Mouse (Mus musculus): ENCODE measurements at regions not wholly inside any gene's neighbourhood (a gene's known extent, or its start where the extent isn't known, plus 50 kb on each side); places are given as distances from the start of the nearest gene placed in this dataset.

DNA sequence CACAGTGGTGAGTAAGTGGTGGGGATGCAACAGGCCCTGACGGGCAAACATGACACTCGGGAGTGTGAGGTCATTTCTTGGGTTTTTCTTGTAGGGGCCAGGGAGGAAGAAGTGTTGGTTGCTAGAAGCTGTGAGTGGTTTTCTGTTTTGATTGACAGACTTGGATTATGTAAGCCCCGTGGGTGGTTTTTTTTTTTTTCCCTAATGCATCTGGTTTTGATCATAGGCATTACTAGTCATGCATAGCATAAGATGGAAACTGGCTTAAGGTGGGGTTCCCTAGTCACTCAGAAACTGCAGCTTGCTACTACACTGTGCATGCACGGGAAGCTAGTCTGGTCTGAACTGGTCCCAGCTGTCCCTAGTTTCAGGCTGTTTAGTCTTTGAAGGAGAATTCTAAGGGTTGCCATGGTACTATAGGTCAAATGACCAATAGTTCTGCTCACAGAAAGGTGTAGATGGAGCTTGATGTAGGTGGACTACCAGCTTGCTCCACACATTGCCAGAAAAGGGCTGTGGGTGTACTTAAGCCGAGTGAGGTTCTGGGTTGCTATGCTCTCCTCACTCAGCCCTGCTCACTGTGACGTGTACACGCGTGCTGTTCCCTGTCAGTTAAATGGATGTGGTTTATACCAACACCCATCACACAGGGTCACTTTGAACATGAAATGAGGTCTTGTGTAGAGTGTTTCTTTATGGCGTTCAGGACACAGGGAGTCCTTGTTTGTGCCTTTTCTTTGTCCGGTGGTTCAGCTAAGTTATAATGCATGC lies 301.9 kb downstream of the Fut8 start:
- peak; percentile 74 for ATAC-seq (ENCODE audit: insufficient number of reproducible peaks, insufficient read depth, low FRiP score, low TSS enrichment)

GRCm38 (mm10) chr12:77541051-77541765 lies 303.3 kb downstream of the Fut8 start:
- H3K4me2 ChIP-seq (replicated peaks), result no peak overlapping the region
- H3K9ac ChIP-seq, result no peak overlapping the region
- H3K27ac ChIP-seq, result no peak overlapping the region
- peaks cover 5% of the 10 kb centered on the region; the same call in 1 of the 2 replicates for H3K4me1 ChIP-seq
- no peaks in the 10 kb centered on the region for H3K27me3 ChIP-seq
- WGBS, result 88% methylated on average over 10 of the region's 10 CpGs
- no peak overlapping the region for H3K4me3 ChIP-seq
- no peak for ATAC-seq (ENCODE audit: insufficient number of reproducible peaks, insufficient read depth, low FRiP score, low TSS enrichment)
- no peaks in the 10 kb centered on the region for H3K36me3 ChIP-seq
- no peaks in the 10 kb centered on the region for H3K9me3 ChIP-seq

More for the DNA sequence above, 301.9 kb downstream of the Fut8 start:
- WGBS, result 58% methylated on average over 10 of the region's 10 CpGs
- Histone ChIP-seq H3K9ac (no peak overlapping the region), H3K4me3 (no peak overlapping the region), H3K4me2 (replicated peaks) (no peak overlapping the region), H3K9me3 (no peaks in the 10 kb centered on the region), H3K27me3 (no peaks in the 10 kb centered on the region), H3K36me3 (no peaks in the 10 kb centered on the region), H3K4me1 (peaks cover 5% of the 10 kb centered on the region; the same call in 1 of the 2 replicates), H3K27ac (0 out of 2 replicates have a peak overlapping the region, but pooled peaks have one; percentile 20)

GRCm38 (mm10) chr12:77541826-77542225 lies 303.9 kb downstream of the Fut8 start:
- Histone ChIP-seq H3K27me3 (no peaks in the 10 kb centered on the region), H3K27ac (no peak overlapping the region), H3K9ac (no peak overlapping the region), H3K4me3 (no peak overlapping the region), H3K4me2 (replicated peaks) (no peak overlapping the region), H3K36me3 (no peaks in the 10 kb centered on the region), H3K4me1 (peaks cover 5% of the 10 kb centered on the region; the same call in 1 of the 2 replicates), H3K9me3 (no peaks in the 10 kb centered on the region)
- 78% methylated on average over 4 of the region's 4 CpGs for WGBS
- ATAC-seq (ENCODE audit: insufficient number of reproducible peaks, insufficient read depth, low FRiP score, low TSS enrichment), result no peak

GRCm38 (mm10) chr12:77543651-77544050 lies 305.7 kb downstream of the Fut8 start:
- no peak overlapping the region for H3K4me3 ChIP-seq
- no peak overlapping the region for H3K9ac ChIP-seq
- no peaks in the 10 kb centered on the region for H3K9me3 ChIP-seq
- no peaks in the 10 kb centered on the region for H3K27me3 ChIP-seq
- WGBS, result 81% methylated on average over 6 of the region's 6 CpGs
- H3K27ac ChIP-seq, result no peak overlapping the region
- peaks cover 5% of the 10 kb centered on the region; the same call in 1 of the 2 replicates for H3K4me1 ChIP-seq
- ATAC-seq (ENCODE audit: insufficient number of reproducible peaks, insufficient read depth, low FRiP score, low TSS enrichment), result no peak
- no peaks in the 10 kb centered on the region for H3K36me3 ChIP-seq
- no peak overlapping the region for H3K4me2 ChIP-seq (replicated peaks)

GRCm38 (mm10) chr12:77546165-77546564 lies 308.2 kb downstream of the Fut8 start:
- H3K4me2 ChIP-seq (replicated peaks), result no peak overlapping the region
- H3K36me3 ChIP-seq, result no peaks in the 10 kb centered on the region
- H3K9ac ChIP-seq, result no peak overlapping the region
- no peaks in the 10 kb centered on the region for H3K4me1 ChIP-seq
- no peak overlapping the region for H3K27ac ChIP-seq
- ATAC-seq (ENCODE audit: insufficient number of reproducible peaks, insufficient read depth, low FRiP score, low TSS enrichment), result no peak
- H3K27me3 ChIP-seq, result no peaks in the 10 kb centered on the region
- no peak overlapping the region for H3K4me3 ChIP-seq
- 71% methylated on average over 2 of the region's 2 CpGs for WGBS
- no peaks in the 10 kb centered on the region for H3K9me3 ChIP-seq

GRCm38 (mm10) chr12:77568286-77568685 lies 330.4 kb downstream of the Fut8 start:
- Histone ChIP-seq H3K36me3 (no peaks in the 10 kb centered on the region), H3K9me3 (no peaks in the 10 kb centered on the region), H3K9ac (no peak overlapping the region), H3K4me2 (replicated peaks) (no peak overlapping the region), H3K4me3 (no peak overlapping the region), H3K27me3 (no peaks in the 10 kb centered on the region), H3K27ac (no peak overlapping the region), H3K4me1 (no peaks in the 10 kb centered on the region)
- WGBS, result 4% methylated on average over 3 of the region's 3 CpGs
- no peak for ATAC-seq (ENCODE audit: insufficient number of reproducible peaks, insufficient read depth, low FRiP score, low TSS enrichment)

GRCm38 (mm10) chr12:77570501-77570900 lies 332.6 kb downstream of the Fut8 start:
- no peaks in the 10 kb centered on the region for H3K4me1 ChIP-seq
- H3K36me3 ChIP-seq, result no peaks in the 10 kb centered on the region
- no peak overlapping the region for H3K27ac ChIP-seq
- no peak overlapping the region for H3K4me2 ChIP-seq (replicated peaks)
- no peak overlapping the region for H3K9ac ChIP-seq
- H3K27me3 ChIP-seq, result no peaks in the 10 kb centered on the region
- H3K9me3 ChIP-seq, result no peaks in the 10 kb centered on the region
- WGBS, result 73% methylated on average over 3 of the region's 3 CpGs
- no peak overlapping the region for H3K4me3 ChIP-seq
- no peak for ATAC-seq (ENCODE audit: insufficient number of reproducible peaks, insufficient read depth, low FRiP score, low TSS enrichment)

GRCm38 (mm10) chr12:77571071-77571470 lies 333.1 kb downstream of the Fut8 start:
- Histone ChIP-seq H3K27me3 (no peaks in the 10 kb centered on the region), H3K36me3 (no peaks in the 10 kb centered on the region), H3K4me1 (no peaks in the 10 kb centered on the region), H3K4me2 (replicated peaks) (no peak overlapping the region), H3K27ac (no peak overlapping the region), H3K9ac (no peak overlapping the region), H3K4me3 (no peak overlapping the region), H3K9me3 (no peaks in the 10 kb centered on the region)
- WGBS, result 77% methylated on average over 5 of the region's 5 CpGs
- no peak for ATAC-seq (ENCODE audit: insufficient number of reproducible peaks, insufficient read depth, low FRiP score, low TSS enrichment)

DNA sequence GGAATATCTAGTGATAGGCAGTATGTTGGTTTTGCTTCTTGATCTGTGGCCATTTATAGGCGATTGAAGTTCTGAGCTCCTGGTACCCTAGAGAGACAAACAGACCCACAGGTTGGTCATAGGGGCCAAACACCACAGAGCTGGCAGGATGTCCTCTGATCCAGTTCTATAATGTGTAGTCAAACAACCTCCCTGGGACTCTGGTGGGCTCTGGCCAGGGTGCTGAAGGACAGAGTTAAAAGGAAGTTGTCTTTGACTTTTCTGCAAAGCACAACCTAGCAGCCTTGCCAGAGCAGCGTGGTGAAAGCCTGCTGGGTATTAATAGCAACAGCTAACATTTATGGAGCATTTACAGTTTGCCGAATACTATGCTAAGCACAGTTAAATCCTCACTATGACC lies 337.1 kb downstream of the Fut8 start:
- no peak overlapping the region for H3K4me3 ChIP-seq
- no peaks in the 10 kb centered on the region for H3K36me3 ChIP-seq
- H3K9me3 ChIP-seq, result no peaks in the 10 kb centered on the region
- no peaks in the 10 kb centered on the region for H3K4me1 ChIP-seq
- no peak overlapping the region for H3K4me2 ChIP-seq (replicated peaks)
- no peaks in the 10 kb centered on the region for H3K27me3 ChIP-seq
- ATAC-seq (ENCODE audit: insufficient number of reproducible peaks, insufficient read depth, low FRiP score, low TSS enrichment), result no peak
- H3K27ac ChIP-seq, result no peak overlapping the region
- H3K9ac ChIP-seq, result no peak overlapping the region
- WGBS, result 67% methylated on average over 3 of the region's 3 CpGs

- Histone ChIP-seq H3K4me1 (peaks cover 5% of the 10 kb centered on the region; the same call in 1 of the 2 replicates), H3K4me2 (replicated peaks) (no peak overlapping the region), H3K9ac (no peak overlapping the region), H3K36me3 (no peaks in the 10 kb centered on the region), H3K9me3 (no peaks in the 10 kb centered on the region), H3K27me3 (no peaks in the 10 kb centered on the region), H3K27ac (no peak overlapping the region), H3K4me3 (no peak overlapping the region)
- no peak for ATAC-seq (ENCODE audit: insufficient number of reproducible peaks, insufficient read depth, low FRiP score, low TSS enrichment)
- WGBS, result 29% methylated on average over 2 of the region's 2 CpGs
Measured at GRCm38 (mm10) chr12:77588297-77588696, 350.4 kb downstream of the Fut8 start.

- ATAC-seq (ENCODE audit: insufficient number of reproducible peaks, insufficient read depth, low FRiP score, low TSS enrichment), result no peak
- H3K27ac ChIP-seq, result no peak overlapping the region
Measured at GRCm38 (mm10) chr12:77589416-77589815, 351.5 kb downstream of the Fut8 start.

DNA sequence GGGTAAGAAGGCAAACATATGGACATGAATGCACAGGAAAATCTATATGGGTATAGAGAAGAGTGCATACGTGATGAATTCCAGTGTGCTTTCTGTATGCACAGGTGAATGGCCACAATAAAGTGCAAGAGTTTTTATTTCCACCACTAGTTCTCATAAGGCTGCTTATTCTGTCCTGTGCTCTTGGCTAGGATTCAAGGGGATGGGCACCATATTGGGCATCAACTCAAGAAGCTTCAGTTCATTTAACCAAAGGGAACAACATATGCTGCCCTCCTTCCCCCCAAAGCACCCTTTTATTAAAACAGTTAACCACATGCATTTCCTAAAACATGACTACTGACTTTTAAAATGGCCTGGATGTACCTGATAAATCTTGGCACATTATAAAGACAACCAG lies 356.2 kb downstream of the Fut8 start:
- Histone ChIP-seq H3K27ac (no peak overlapping the region), H3K9me3 (no peaks in the 10 kb centered on the region), H3K4me3 (no peak overlapping the region), H3K4me2 (replicated peaks) (no peak overlapping the region), H3K36me3 (no peaks in the 10 kb centered on the region), H3K9ac (no peak overlapping the region), H3K4me1 (peaks cover 19% of the 10 kb centered on the region), H3K27me3 (no peaks in the 10 kb centered on the region)
- no peak for ATAC-seq (ENCODE audit: insufficient number of reproducible peaks, insufficient read depth, low FRiP score, low TSS enrichment)
- WGBS, result 81% methylated on average over 1 of the region's 1 CpGs

More at GRCm38 (mm10) chr12:77589416-77589815, 351.5 kb downstream of the Fut8 start:
- Histone ChIP-seq H3K27me3 (no peaks in the 10 kb centered on the region), H3K9ac (no peak overlapping the region), H3K4me3 (no peak overlapping the region), H3K9me3 (no peaks in the 10 kb centered on the region), H3K4me1 (peaks cover 5% of the 10 kb centered on the region; the same call in 1 of the 2 replicates), H3K36me3 (no peaks in the 10 kb centered on the region), H3K4me2 (replicated peaks) (no peak overlapping the region)
- WGBS, result 55% methylated on average over 5 of the region's 5 CpGs
